Mouse (Mus musculus) limb, embryonic 11.5 days (tissue): Measurements from ENCODE around the gene Fam168a. TPM values are rescaled to one million over a fixed set of nuclear protein-coding genes. Genes with fewer than 3 reads are reported as not detected.

Source experiments
- ATAC-seq: fragments of 200-750 bp; cut with Nextera tagmentation; 2 replicates; pipeline ENCODE4 v1.8.0; 2017; ENCODE audit warnings: low read depth; ENCODE audit not compliant: insufficient number of reproducible peaks, low FRiP score, low TSS enrichment
- DNase-seq: peaks from one replicate; pipeline ENCODE4 v3.0.0-alpha.2; 2015; ENCODE audit warnings: low spot score
- H3K27ac ChIP-seq: fragments of 300-500 bp; sonication (generic); replicated peaks from 2 replicates; pipeline ENCODE4 v1.5.1; 2014; ENCODE audit warnings: low read depth, mild to moderate bottlenecking, low read length
- H3K27me3 ChIP-seq: fragments of 300-500 bp; sonication (generic); 2 replicates; pipeline ENCODE4 v1.6.1; 2014; ENCODE audit warnings: mild to moderate bottlenecking, low read length, mixed read lengths; ENCODE audit not compliant: control insufficient read depth, insufficient read depth
- H3K36me3 ChIP-seq: fragments of 300-500 bp; sonication (generic); 2 replicates; pipeline ENCODE4 v1.6.1; 2014; ENCODE audit warnings: mild to moderate bottlenecking, low read length, moderate library complexity, mixed read lengths; ENCODE audit not compliant: control insufficient read depth, insufficient read depth
- H3K4me1 ChIP-seq: fragments of 300-500 bp; sonication (generic); 2 replicates; pipeline ENCODE4 v1.6.1; 2014; ENCODE audit warnings: low read length, mixed read lengths; ENCODE audit not compliant: control insufficient read depth, insufficient read depth
- H3K4me2 ChIP-seq: fragments of 300-500 bp; sonication (generic); 2 replicates; pipeline ENCODE4 v1.6.1; 2014; ENCODE audit warnings: low read depth, mild to moderate bottlenecking, moderate library complexity; ENCODE audit not compliant: severe bottlenecking
- H3K4me3 ChIP-seq: fragments of 300-500 bp; sonication (generic); 2 replicates; pipeline ENCODE4 v1.5.1; 2014; ENCODE audit warnings: low read depth, low read length
- H3K9ac ChIP-seq: fragments of 300-500 bp; sonication (generic); 2 replicates; pipeline ENCODE4 v1.6.1; 2014; ENCODE audit warnings: mild to moderate bottlenecking, low read length
- H3K9me3 ChIP-seq: fragments of 300-500 bp; sonication (generic); 2 replicates; pipeline ENCODE4 v1.6.1; 2016; ENCODE audit warnings: low read length; ENCODE audit not compliant: control insufficient read depth
- WGBS: fragments of 180-500 bp; shearing (Covaris S2); extraction: QIAGEN DNeasy Blood & Tissue Kit; methylation state at CpG from one replicate; pipeline ENCODE4 v1.1.7; 2014; 5-methylcytosine and 5-hydroxymethylcytosine counted together
- polyA plus RNA-seq: library from polyadenylated mRNA; unstranded; fragments of >200 nt; fragmentation: Nextera tagmentation; extraction: Ambion mirVana; gene quantifications from 2 replicates; pipeline ENCODE4 v1.2.1, GENCODE M21; 2014

Fam168a gene
- polyA plus RNA-seq, 1 experiment from 2014 or later = 49.7 TPM

- Histone ChIP-seq H3K27ac (no peak overlapping the region), H3K4me1 (no peaks in the 10 kb centered on the region), H3K27me3 (no peaks in the 10 kb centered on the region), H3K9ac (no peak overlapping the region), H3K4me2 (no peak overlapping the region), H3K9me3 (no peaks in the 10 kb centered on the region), H3K4me3 (no peak overlapping the region), H3K36me3 (peaks cover 5% of the 10 kb centered on the region)
- DNase-seq = no peak
- 89% methylated on average over 7 of the region's 7 CpGs for WGBS
- no peak for ATAC-seq
Measured at GRCm38 (mm10) chr7:100835168-100835567, 128.7 kb downstream of the Fam168a start.

- Histone ChIP-seq H3K4me1 (no peaks in the 10 kb centered on the region), H3K36me3 (peaks cover 5% of the 10 kb centered on the region)
- no peak for ATAC-seq
Measured at GRCm38 (mm10) chr7:100835711-100836110, 129.3 kb downstream of the Fam168a start.

GRCm38 (mm10) chr7:100836657-100837056 lies 130.2 kb downstream of the Fam168a start:
- Histone ChIP-seq H3K27ac (no peak overlapping the region), H3K27me3 (no peaks in the 10 kb centered on the region), H3K4me2 (no peak overlapping the region), H3K4me1 (no peaks in the 10 kb centered on the region), H3K9ac (no peak overlapping the region), H3K9me3 (no peaks in the 10 kb centered on the region), H3K36me3 (peaks cover 5% of the 10 kb centered on the region), H3K4me3 (no peak overlapping the region)
- ATAC-seq (no peak), DNase-seq (no peak)
- 87% methylated on average over 10 of the region's 10 CpGs for WGBS

More at GRCm38 (mm10) chr7:100835711-100836110, 129.3 kb downstream of the Fam168a start:
- Histone ChIP-seq H3K9me3 (no peaks in the 10 kb centered on the region), H3K9ac (no peak overlapping the region), H3K27me3 (no peaks in the 10 kb centered on the region), H3K4me2 (no peak overlapping the region), H3K4me3 (no peak overlapping the region), H3K27ac (no peak overlapping the region)
- 82% methylated on average over 6 of the region's 6 CpGs for WGBS
- DNase-seq = no peak

GRCm38 (mm10) chr7:100837701-100838100 lies 131.3 kb downstream of the Fam168a start:
- Histone ChIP-seq H3K27me3 (no peaks in the 10 kb centered on the region), H3K9ac (no peak overlapping the region), H3K4me3 (no peak overlapping the region), H3K27ac (no peak overlapping the region), H3K9me3 (no peaks in the 10 kb centered on the region), H3K4me1 (no peaks in the 10 kb centered on the region), H3K36me3 (peaks cover 5% of the 10 kb centered on the region), H3K4me2 (no peak overlapping the region)
- DNase-seq (no peak), ATAC-seq (no peak)
- WGBS = 69% methylated on average over 1 of the region's 1 CpGs

GRCm38 (mm10) chr7:100839632-100840402 lies 133.4 kb downstream of the Fam168a start:
- Histone ChIP-seq H3K4me2 (no peak overlapping the region), H3K4me3 (no peak overlapping the region), H3K27ac (no peak overlapping the region), H3K4me1 (no peaks in the 10 kb centered on the region), H3K27me3 (no peaks in the 10 kb centered on the region), H3K9me3 (no peaks in the 10 kb centered on the region), H3K9ac (no peak overlapping the region), H3K36me3 (peaks cover 5% of the 10 kb centered on the region)
- 96% methylated on average over 6 of the region's 6 CpGs for WGBS
- DNase-seq (no peak), ATAC-seq (no peak)

GRCm38 (mm10) chr7:100840906-100841305 lies 134.5 kb downstream of the Fam168a start:
- Histone ChIP-seq H3K36me3 (peaks cover 2% of the 10 kb centered on the region; the same call in 1 of the 2 replicates), H3K27ac (no peak overlapping the region), H3K4me3 (no peak overlapping the region), H3K4me2 (no peak overlapping the region), H3K27me3 (no peaks in the 10 kb centered on the region), H3K9ac (no peak overlapping the region), H3K4me1 (peaks cover 7% of the 10 kb centered on the region), H3K9me3 (no peaks in the 10 kb centered on the region)
- ATAC-seq = no peak
- WGBS = 95% methylated on average over 1 of the region's 1 CpGs
- no peak for DNase-seq

GRCm38 (mm10) chr7:100841608-100842007 lies 135.2 kb downstream of the Fam168a start:
- DNase-seq = no peak
- Histone ChIP-seq H3K4me1 (peaks cover 9% of the 10 kb centered on the region), H3K36me3 (no peaks in the 10 kb centered on the region), H3K9me3 (no peaks in the 10 kb centered on the region), H3K4me2 (no peak overlapping the region), H3K4me3 (no peak overlapping the region), H3K27me3 (no peaks in the 10 kb centered on the region), H3K27ac (no peak overlapping the region), H3K9ac (no peak overlapping the region)
- ATAC-seq = no peak
- 90% methylated on average over 6 of the region's 6 CpGs for WGBS

GRCm38 (mm10) chr7:100842175-100842574 lies 135.7 kb downstream of the Fam168a start:
- Histone ChIP-seq H3K9me3 (no peaks in the 10 kb centered on the region), H3K27ac (no peak overlapping the region), H3K9ac (no peak overlapping the region), H3K4me2 (no peak overlapping the region), H3K27me3 (no peaks in the 10 kb centered on the region), H3K4me1 (peaks cover 10% of the 10 kb centered on the region), H3K36me3 (no peaks in the 10 kb centered on the region), H3K4me3 (no peak overlapping the region)
- ATAC-seq (no peak), DNase-seq (no peak)
- WGBS = 92% methylated on average over 5 of the region's 5 CpGs

- H3K27me3 ChIP-seq = no peaks in the 10 kb centered on the region
- no peak for ATAC-seq
Measured at GRCm38 (mm10) chr7:100843866-100844265, 137.4 kb downstream of the Fam168a start.

More at GRCm38 (mm10) chr7:100843866-100844265, 137.4 kb downstream of the Fam168a start:
- peaks cover 10% of the 10 kb centered on the region for H3K4me1 ChIP-seq
- no peaks in the 10 kb centered on the region for H3K36me3 ChIP-seq
- H3K9me3 ChIP-seq = no peaks in the 10 kb centered on the region
- WGBS = 95% methylated on average over 2 of the region's 2 CpGs
- H3K27ac ChIP-seq = no peak overlapping the region
- H3K4me3 ChIP-seq = no peak overlapping the region
- no peak overlapping the region for H3K9ac ChIP-seq
- no peak for DNase-seq
- H3K4me2 ChIP-seq = no peak overlapping the region
